Mouse (Mus musculus) midbrain, postnatal 0 days (tissue): ENCODE results near the gene Mybphl. TPM values are rescaled to one million over a fixed set of nuclear protein-coding genes. Genes with fewer than 3 reads are reported as not detected.

ENCODE experiments used
- ATAC-seq: fragments of 200-750 bp; cut with Nextera tagmentation; 2 replicates; pipeline ENCODE4 v1.8.0; 2017; ENCODE audit warnings: moderate number of reproducible peaks, mild to moderate bottlenecking, moderate TSS enrichment, moderate library complexity; ENCODE audit not compliant: low FRiP score
- DNase-seq: peaks from one replicate; pipeline ENCODE4 v3.0.0-alpha.2; 2015; ENCODE audit warnings: low spot score
- H3K27ac ChIP-seq: fragments of 300-500 bp; sonication (generic); 2 replicates; pipeline ENCODE4 v1.5.1; 2014; ENCODE audit warnings: low read depth, mild to moderate bottlenecking, low read length, mixed read lengths
- H3K27me3 ChIP-seq: fragments of 300-500 bp; sonication (generic); 2 replicates; pipeline ENCODE4 v1.6.1; 2014; ENCODE audit warnings: low read length, control low read depth, mixed read lengths; ENCODE audit not compliant: insufficient read depth
- H3K36me3 ChIP-seq: fragments of 300-500 bp; sonication (generic); 2 replicates; pipeline ENCODE4 v1.6.1; 2014; ENCODE audit warnings: low read length, control low read depth, mixed read lengths; ENCODE audit not compliant: insufficient read depth
- H3K4me1 ChIP-seq: fragments of 300-500 bp; sonication (generic); 2 replicates; pipeline ENCODE4 v1.6.1; 2014; ENCODE audit warnings: mild to moderate bottlenecking, control low read depth, antibody characterized with exemption, low read length, mixed read lengths; ENCODE audit not compliant: insufficient read depth
- H3K4me2 ChIP-seq: fragments of 300-500 bp; sonication (generic); 2 replicates; pipeline ENCODE4 v1.6.1; 2014; ENCODE audit warnings: low read depth, mild to moderate bottlenecking, low read length, mixed read lengths; ENCODE audit not compliant: poor library complexity, severe bottlenecking
- H3K4me3 ChIP-seq: fragments of 300-500 bp; sonication (generic); 2 replicates; pipeline ENCODE4 v1.5.1; 2014; ENCODE audit warnings: low read depth, mild to moderate bottlenecking, low read length, moderate library complexity
- H3K9ac ChIP-seq: fragments of 300-500 bp; sonication (generic); replicated peaks from 2 replicates; pipeline ENCODE4 v1.6.1; 2014; ENCODE audit warnings: mild to moderate bottlenecking, low read length, moderate library complexity, mixed read lengths; ENCODE audit not compliant: poor library complexity, severe bottlenecking
- H3K9me3 ChIP-seq: fragments of 300-500 bp; sonication (generic); 2 replicates; pipeline ENCODE4 v1.6.1; 2016; ENCODE audit warnings: low read length, control low read depth
- CTCF ChIP-seq: IDR thresholded peaks from 2 replicates; pipeline ENCODE4 v1.5.1; 2016; ENCODE audit warnings: antibody characterized with exemption, mild to moderate bottlenecking
- WGBS: fragments of 180-500 bp; shearing (Covaris S2); extraction: QIAGEN DNeasy Blood & Tissue Kit; methylation state at CpG from one replicate; pipeline ENCODE4 v1.1.7; 2014; 5-methylcytosine and 5-hydroxymethylcytosine counted together
- polyA plus RNA-seq: library from polyadenylated mRNA; unstranded; fragments of >200 nt; fragmentation: Nextera tagmentation; extraction: Ambion mirVana; gene quantifications from 2 replicates; pipeline ENCODE4 v1.2.1, GENCODE M21; 2015
- total RNA-seq: library from RNA; depleted of rRNA; stranded (reverse); fragments of >200 nt; gene quantifications from 2 replicates; pipeline ENCODE4 v1.2.3, GENCODE M21; 2014

Gene Mybphl
- total and polyA plus RNA-seq, 2 experiments from 2014 or later, result not detected

DNA sequence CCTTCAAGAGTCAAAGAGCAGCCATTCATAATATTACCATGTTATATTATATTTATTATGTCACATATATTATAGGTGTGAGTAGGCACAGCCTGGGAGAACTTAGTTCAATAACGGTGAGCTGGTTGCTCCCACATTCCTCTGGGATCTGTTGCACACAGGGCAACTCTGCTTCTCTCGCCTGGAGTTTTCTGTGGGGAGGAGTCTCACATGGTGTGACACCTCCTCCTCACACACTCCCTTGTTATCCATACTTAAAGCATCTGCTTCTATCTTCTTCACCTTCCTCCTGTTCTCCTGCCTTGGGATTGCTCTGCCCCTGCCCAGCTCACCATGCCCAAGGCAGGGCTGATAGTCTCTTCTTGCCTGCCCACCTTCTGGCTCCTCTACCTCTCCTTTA is 23.7 kb upstream of the Mybphl start:
- no peak for ATAC-seq

DNA sequence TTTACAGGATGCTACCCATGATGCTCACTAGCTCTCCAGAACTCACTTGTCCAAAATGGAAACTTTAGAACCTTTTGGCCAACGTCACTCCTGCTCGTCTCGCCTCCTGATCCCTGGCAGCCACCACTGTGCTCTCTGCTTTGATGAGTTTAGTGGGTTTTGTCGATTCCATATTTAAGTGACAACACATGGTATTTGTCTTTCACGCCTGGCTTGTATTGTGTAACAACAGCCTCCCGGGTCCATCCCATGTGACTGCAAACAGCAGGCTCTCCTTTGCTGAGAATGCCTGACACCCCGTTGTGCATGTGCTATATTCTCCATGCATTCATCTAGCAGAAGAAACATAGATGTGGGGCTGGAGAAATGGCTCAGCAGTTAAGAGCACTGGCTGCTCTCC is 22.5 kb upstream of the Mybphl start:
- ATAC-seq (no peak), DNase-seq (no peak)
- Histone ChIP-seq H3K27me3 (no peaks in the 10 kb centered on the region), H3K4me2 (no peak overlapping the region), H3K27ac (no peak overlapping the region), H3K36me3 (peaks cover 81% of the 10 kb centered on the region), H3K9me3 (no peaks in the 10 kb centered on the region), H3K4me3 (no peak overlapping the region), H3K9ac (no peak overlapping the region), H3K4me1 (no peaks in the 10 kb centered on the region)
- TF ChIP-seq CTCF, result no peak
- WGBS, result 82% methylated on average over 7 of the region's 7 CpGs

More for the DNA sequence above, 23.7 kb upstream of the Mybphl start:
- H3K4me1 ChIP-seq, result no peaks in the 10 kb centered on the region
- WGBS, result 92% methylated on average over 2 of the region's 2 CpGs
- H3K9ac ChIP-seq, result no peak overlapping the region
- H3K9me3 ChIP-seq, result no peaks in the 10 kb centered on the region
- peaks cover 74% of the 10 kb centered on the region for H3K36me3 ChIP-seq
- DNase-seq, result no peak
- H3K27ac ChIP-seq, result no peak overlapping the region
- no peak overlapping the region for H3K4me3 ChIP-seq
- no peaks in the 10 kb centered on the region for H3K27me3 ChIP-seq
- TF ChIP-seq CTCF, result no peak
- no peak overlapping the region for H3K4me2 ChIP-seq

DNA sequence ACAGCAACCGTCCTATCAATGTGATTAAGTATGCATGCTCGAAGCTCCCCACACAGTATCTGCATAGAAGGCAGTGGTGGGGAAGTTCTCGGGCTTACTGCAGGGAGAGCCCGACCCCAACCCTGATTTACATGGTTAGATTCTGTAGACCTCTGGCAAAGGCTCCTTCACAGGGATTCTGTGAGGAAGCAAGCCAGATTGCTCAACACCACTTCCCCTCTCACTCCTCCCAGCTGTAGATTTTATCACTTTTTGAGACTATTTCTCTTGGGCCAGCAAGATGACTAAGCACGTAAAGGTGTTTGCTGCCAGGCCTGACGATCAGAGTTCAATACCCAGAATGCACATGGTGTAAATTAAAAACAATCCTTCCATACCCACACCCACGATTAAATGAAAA is 18.9 kb upstream of the Mybphl start:
- no peak overlapping the region for H3K27ac ChIP-seq
- WGBS, result 91% methylated on average over 7 of the region's 7 CpGs
- H3K4me2 ChIP-seq, result no peak overlapping the region
- H3K4me3 ChIP-seq, result no peak overlapping the region
- H3K27me3 ChIP-seq, result no peaks in the 10 kb centered on the region
- H3K36me3 ChIP-seq, result peaks cover 85% of the 10 kb centered on the region
- no peak for TF ChIP-seq CTCF
- H3K4me1 ChIP-seq, result no peaks in the 10 kb centered on the region
- H3K9ac ChIP-seq, result no peak overlapping the region
- no peaks in the 10 kb centered on the region for H3K9me3 ChIP-seq
- DNase-seq, result no peak
- ATAC-seq, result no peak

DNA sequence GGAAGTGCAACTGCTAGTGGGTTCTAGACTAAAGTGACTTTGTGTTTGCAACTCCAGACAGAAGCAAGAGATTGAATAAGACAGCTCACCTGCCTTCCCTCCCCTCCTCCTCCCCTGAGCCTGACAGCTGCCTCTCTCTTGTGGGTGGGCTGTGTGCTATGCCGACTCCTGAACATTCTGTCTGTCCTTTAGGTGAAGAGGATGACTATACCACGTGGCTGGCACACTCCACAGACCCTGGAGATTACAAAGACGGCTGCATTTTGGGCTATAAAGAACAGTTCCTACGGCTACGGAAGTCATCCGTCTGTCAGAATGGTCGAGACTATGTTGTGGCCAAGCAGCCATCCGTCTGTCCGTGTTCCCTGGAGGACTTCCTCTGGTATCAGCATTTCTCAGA is 16.3 kb upstream of the Mybphl start:
- Histone ChIP-seq H3K4me3 (no peak overlapping the region), H3K36me3 (peaks cover 82% of the 10 kb centered on the region), H3K27ac (no peak overlapping the region), H3K27me3 (no peaks in the 10 kb centered on the region), H3K9me3 (no peaks in the 10 kb centered on the region), H3K9ac (no peak overlapping the region), H3K4me1 (no peaks in the 10 kb centered on the region), H3K4me2 (no peak overlapping the region)
- 90% methylated on average over 9 of the region's 9 CpGs for WGBS
- ATAC-seq (no peak), DNase-seq (no peak)
- no peak for TF ChIP-seq CTCF

DNA sequence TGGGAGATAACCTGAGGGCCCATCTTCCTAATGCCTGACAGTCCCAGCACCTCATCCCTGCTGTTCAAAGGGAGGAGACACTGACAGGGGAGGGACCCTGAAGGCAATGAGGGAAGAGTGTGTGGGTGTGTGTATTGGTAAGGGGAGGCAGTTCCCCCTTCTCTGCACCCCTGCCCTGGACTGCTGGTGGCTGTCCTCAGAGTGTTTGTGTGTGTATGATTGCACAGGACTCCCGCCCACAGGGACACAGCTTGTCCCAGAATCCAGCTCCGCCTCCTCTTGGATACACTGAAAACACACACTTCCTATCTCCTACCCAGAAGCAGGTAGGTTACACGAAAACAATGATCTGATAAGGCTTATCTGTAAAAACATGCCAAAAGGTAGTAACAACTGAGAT is 9.5 kb upstream of the Mybphl start:
- peaks cover 74% of the 10 kb centered on the region for H3K36me3 ChIP-seq
- H3K4me2 ChIP-seq, result no peak overlapping the region
- no peak for DNase-seq
- WGBS, result 84% methylated on average over 3 of the region's 3 CpGs
- no peak for ATAC-seq
- H3K9ac ChIP-seq, result no peak overlapping the region
- no peaks in the 10 kb centered on the region for H3K9me3 ChIP-seq
- no peak overlapping the region for H3K27ac ChIP-seq
- TF ChIP-seq CTCF, result no peak
- no peak overlapping the region for H3K4me3 ChIP-seq
- no peaks in the 10 kb centered on the region for H3K4me1 ChIP-seq
- no peaks in the 10 kb centered on the region for H3K27me3 ChIP-seq

DNA sequence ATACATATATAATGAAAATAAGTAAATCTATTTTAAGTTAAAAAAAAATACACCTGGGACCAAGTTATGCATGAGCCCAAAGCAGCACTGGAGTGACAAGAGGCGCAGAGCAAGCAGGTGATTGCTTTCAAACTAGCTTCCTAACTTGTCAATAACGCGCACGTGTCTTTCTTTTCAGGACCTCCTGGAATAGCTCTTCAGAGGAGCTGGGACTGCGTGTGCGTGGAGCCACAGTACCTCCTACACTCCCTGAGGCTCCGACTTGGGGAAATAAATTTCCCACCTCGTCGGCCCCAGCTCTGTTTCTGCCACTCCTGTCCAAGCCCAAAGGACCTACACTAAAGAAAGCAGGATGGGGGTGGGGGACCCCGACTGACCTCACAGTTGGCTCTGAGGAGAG is 7.7 kb upstream of the Mybphl start:
- Histone ChIP-seq H3K27ac (no peak overlapping the region), H3K9me3 (no peaks in the 10 kb centered on the region), H3K27me3 (no peaks in the 10 kb centered on the region), H3K4me1 (0 out of 2 replicates have a peak, but pooled peaks cover 2% of the 10 kb centered on the region), H3K4me3 (no peak overlapping the region), H3K36me3 (peaks cover 59% of the 10 kb centered on the region), H3K9ac (no peak overlapping the region), H3K4me2 (no peak overlapping the region)
- no peak for DNase-seq
- ATAC-seq, result no peak
- no peak for TF ChIP-seq CTCF
- 93% methylated on average over 10 of the region's 10 CpGs for WGBS
